Mouse (Mus musculus) E14TG2a.4 (cell line): ENCODE results near the gene Tubgcp2.

Experiments
- CTCF ChIP-seq: conservative IDR thresholded peaks from 2 replicates; pipeline ENCODE4 v1.5.1; 2014; ENCODE audit warnings: low read length
- NANOG ChIP-seq: IDR thresholded peaks from 2 replicates; pipeline ENCODE4 v1.6.1; 2014; ENCODE audit warnings: borderline replicate concordance, low read length, mixed read lengths
- POU5F1 ChIP-seq: IDR thresholded peaks from 2 replicates; pipeline ENCODE4 v1.6.1; 2014; ENCODE audit warnings: low read length, borderline replicate concordance

GRCm38 (mm10) chr7:140063092-140063491 lies 26.6 kb upstream of the Tubgcp2 start:
- TF ChIP-seq CTCF = peak; percentile 70
- TF ChIP-seq POU5F1 = no peak
- no peak for TF ChIP-seq NANOG
